Mouse (Mus musculus) small intestine, adult 2 months (tissue): Measurements from ENCODE around the gene Atp6v1g3. TPM values are rescaled to one million over a fixed set of nuclear protein-coding genes. Genes with fewer than 3 reads are reported as not detected.

Source experiments
- H3K27ac ChIP-seq: fragments of 200-500 bp; 2 replicates; pipeline ENCODE4 v1.5.1; 2012; ENCODE audit warnings: low read depth, low read length, control low read depth, inconsistent platforms; ENCODE audit not compliant: insufficient read depth
- H3K27me3 ChIP-seq: fragments of 200-500 bp; 2 replicates; pipeline ENCODE4 v1.6.1; 2012; ENCODE audit warnings: mild to moderate bottlenecking, moderate library complexity, low read length, inconsistent platforms; ENCODE audit not compliant: control insufficient read depth, insufficient read depth
- H3K36me3 ChIP-seq: fragments of 200-500 bp; 2 replicates; pipeline ENCODE4 v1.6.1; 2012; ENCODE audit warnings: mild to moderate bottlenecking, low read length, control low read depth, inconsistent platforms; ENCODE audit not compliant: control insufficient read depth, insufficient read depth
- H3K4me1 ChIP-seq: fragments of 200-500 bp; 2 replicates; pipeline ENCODE4 v1.6.1; 2012; ENCODE audit warnings: low read length, inconsistent platforms, mixed read lengths; ENCODE audit not compliant: control insufficient read depth, insufficient read depth, insufficient read length
- H3K4me3 ChIP-seq: fragments of 200-500 bp; 2 replicates; pipeline ENCODE4 v1.5.1; 2012; ENCODE audit warnings: low read depth, mild to moderate bottlenecking, control low read depth, inconsistent platforms, low read length, moderate library complexity
- CTCF ChIP-seq: fragments of 200-500 bp; IDR thresholded peaks from 2 replicates; pipeline ENCODE4 v1.5.1; 2012; ENCODE audit warnings: low read depth, mild to moderate bottlenecking, control low read depth, inconsistent platforms, low read length, moderate library complexity, mixed read lengths; ENCODE audit not compliant: insufficient replicate concordance, insufficient read length; ENCODE audit errors: extremely low read depth
- POLR2A ChIP-seq: fragments of 200-500 bp; IDR thresholded peaks from 2 replicates; pipeline ENCODE4 v1.6.1; 2012; ENCODE audit warnings: low read depth, mild to moderate bottlenecking, control low read depth, inconsistent platforms, low read length, moderate library complexity
- WGBS: fragments of 180-500 bp; shearing (Covaris S2); methylation state at CpG from one replicate; pipeline ENCODE4 v1.1.7; 2018; 5-methylcytosine and 5-hydroxymethylcytosine counted together
- polyA plus RNA-seq: library from polyadenylated mRNA; depleted of rRNA; stranded (reverse); fragments of >200 nt; gene quantifications from 2 replicates; pipeline ENCODE4 v1.2.3, GENCODE M21; 2012

The Atp6v1g3 gene
- polyA plus RNA-seq, 1 experiment: not detected

GRCm38 (mm10) chr1:138303296-138303695, 29.8 kb downstream of the Atp6v1g3 start:
- Histone ChIP-seq H3K36me3 (no peaks in the 10 kb centered on the region), H3K4me1 (0 out of 2 replicates have a peak, but pooled peaks cover 1% of the 10 kb centered on the region), H3K27me3 (no peaks in the 10 kb centered on the region), H3K27ac (no peak overlapping the region), H3K4me3 (no peak overlapping the region)
- TF ChIP-seq CTCF (no peak), POLR2A (no peak)
- WGBS: 73% methylated on average over 1 of the region's 1 CpGs

- no peaks in the 10 kb centered on the region for H3K36me3 ChIP-seq
- no peak overlapping the region for H3K4me3 ChIP-seq
- TF ChIP-seq POLR2A: no peak
- no peak for TF ChIP-seq CTCF
- no peak overlapping the region for H3K27ac ChIP-seq
- WGBS: 54% methylated on average over 8 of the region's 8 CpGs
- H3K4me1 ChIP-seq: 0 out of 2 replicates have a peak, but pooled peaks cover 1% of the 10 kb centered on the region
- H3K27me3 ChIP-seq: no peaks in the 10 kb centered on the region
Observed at GRCm38 (mm10) chr1:138304141-138304915, 30.8 kb downstream of the Atp6v1g3 start.

GRCm38 (mm10) chr1:138322657-138323056, 49.1 kb downstream of the Atp6v1g3 start:
- WGBS: 46% methylated on average over 3 of the region's 3 CpGs
- Histone ChIP-seq H3K36me3 (no peaks in the 10 kb centered on the region), H3K4me1 (no peaks in the 10 kb centered on the region), H3K4me3 (no peak overlapping the region), H3K27ac (no peak overlapping the region; the same call in 1 of the 2 replicates), H3K27me3 (no peaks in the 10 kb centered on the region)
- TF ChIP-seq CTCF: no peak
- TF ChIP-seq POLR2A: no peak

- peak overlapping the region; percentile 40; the same call in 1 of the 2 replicates for H3K27ac ChIP-seq
Observed at GRCm38 (mm10) chr1:138323076-138323630, 49.6 kb downstream of the Atp6v1g3 start.

GRCm38 (mm10) chr1:138326091-138326490, 52.6 kb downstream of the Atp6v1g3 start:
- 54% methylated on average over 4 of the region's 4 CpGs for WGBS
- Histone ChIP-seq H3K36me3 (no peaks in the 10 kb centered on the region), H3K27me3 (no peaks in the 10 kb centered on the region), H3K4me1 (no peaks in the 10 kb centered on the region), H3K4me3 (no peak overlapping the region), H3K27ac (no peak overlapping the region)
- TF ChIP-seq POLR2A: no peak
- TF ChIP-seq CTCF: no peak

More at GRCm38 (mm10) chr1:138323076-138323630, 49.6 kb downstream of the Atp6v1g3 start:
- Histone ChIP-seq H3K4me3 (no peak overlapping the region), H3K4me1 (no peaks in the 10 kb centered on the region), H3K27me3 (no peaks in the 10 kb centered on the region), H3K36me3 (no peaks in the 10 kb centered on the region)
- TF ChIP-seq POLR2A (no peak), CTCF (no peak)
- 78% methylated on average over 4 of the region's 4 CpGs for WGBS

- Histone ChIP-seq H3K27me3 (no peaks in the 10 kb centered on the region), H3K27ac (no peak overlapping the region), H3K36me3 (no peaks in the 10 kb centered on the region), H3K4me1 (no peaks in the 10 kb centered on the region), H3K4me3 (no peak overlapping the region)
- TF ChIP-seq POLR2A: no peak
- 28% methylated on average over 2 of the region's 2 CpGs for whole genome bisulfite sequencing
Observed at GRCm38 (mm10) chr1:138326566-138326965, 53.0 kb downstream of the Atp6v1g3 start.

GRCm38 (mm10) chr1:138327466-138328245, 54.1 kb downstream of the Atp6v1g3 start:
- TF ChIP-seq CTCF: no peak
- no peak for TF ChIP-seq POLR2A
- Histone ChIP-seq H3K27ac (no peak overlapping the region), H3K27me3 (no peaks in the 10 kb centered on the region), H3K36me3 (no peaks in the 10 kb centered on the region), H3K4me1 (no peaks in the 10 kb centered on the region), H3K4me3 (no peak overlapping the region)
- WGBS: 66% methylated on average over 18 of the region's 18 CpGs
